Mouse (Mus musculus) intestine, postnatal 0 days (tissue): ENCODE measurements around the gene Acy3. TPM values are rescaled to one million over a fixed set of nuclear protein-coding genes. Genes with fewer than 3 reads are reported as not detected.

Source experiments
- ATAC-seq: fragments of 200-750 bp; cut with Nextera tagmentation; 2 replicates; pipeline ENCODE4 v1.8.0; 2017; ENCODE audit warnings: mild to moderate bottlenecking, moderate TSS enrichment, moderate library complexity
- H3K27ac ChIP-seq: fragments of 300-500 bp; sonication (generic); 2 replicates; pipeline ENCODE4 v1.5.1; 2014; ENCODE audit warnings: mild to moderate bottlenecking, low read depth, low read length, moderate library complexity
- H3K27me3 ChIP-seq: fragments of 300-500 bp; sonication (generic); replicated peaks from 2 replicates; pipeline ENCODE4 v1.6.1; 2014; ENCODE audit warnings: low read length, mixed read lengths; ENCODE audit not compliant: control insufficient read depth, insufficient read depth
- H3K36me3 ChIP-seq: fragments of 300-500 bp; sonication (generic); 2 replicates; pipeline ENCODE4 v1.6.1; 2014; ENCODE audit warnings: mild to moderate bottlenecking, moderate library complexity; ENCODE audit not compliant: control insufficient read depth, insufficient read depth
- H3K4me1 ChIP-seq: fragments of 300-500 bp; sonication (generic); replicated peaks from 2 replicates; pipeline ENCODE4 v1.6.1; 2014; ENCODE audit warnings: antibody characterized with exemption, low read length, mixed read lengths; ENCODE audit not compliant: control insufficient read depth, insufficient read depth
- H3K4me2 ChIP-seq: fragments of 300-500 bp; sonication (generic); replicated peaks from 2 replicates; pipeline ENCODE4 v1.6.1; 2014; ENCODE audit warnings: low read depth, mild to moderate bottlenecking, moderate library complexity
- H3K4me3 ChIP-seq: fragments of 300-500 bp; sonication (generic); 2 replicates; pipeline ENCODE4 v1.5.1; 2014; ENCODE audit warnings: low read depth, low read length
- H3K9ac ChIP-seq: fragments of 300-500 bp; sonication (generic); 2 replicates; pipeline ENCODE4 v1.6.1; 2014; ENCODE audit warnings: mild to moderate bottlenecking, low read depth, low read length
- H3K9me3 ChIP-seq: fragments of 300-500 bp; sonication (generic); 2 replicates; pipeline ENCODE4 v1.6.1; 2016; ENCODE audit warnings: mixed run types; ENCODE audit not compliant: control insufficient read depth
- CTCF ChIP-seq: sonication (generic); IDR thresholded peaks from 2 replicates; pipeline ENCODE4 v1.5.1; 2016; ENCODE audit warnings: low read depth, mild to moderate bottlenecking, control low read depth, antibody characterized with exemption, moderate library complexity
- WGBS: fragments of 180-500 bp; shearing (Covaris S2); extraction: QIAGEN DNeasy Blood & Tissue Kit; methylation state at CpG from one replicate; pipeline ENCODE4 v1.1.7; 2014; 5-methylcytosine and 5-hydroxymethylcytosine counted together
- polyA plus RNA-seq: library from polyadenylated mRNA; unstranded; fragments of >200 nt; fragmentation: Nextera tagmentation; extraction: Ambion mirVana; gene quantifications from 2 replicates; pipeline ENCODE4 v1.2.1, GENCODE M21; 2015

Acy3 gene
- polyA plus RNA-seq, 1 experiment from 2014 or later: 32.3 TPM

- Histone ChIP-seq H3K36me3 (peaks cover 30% of the 10 kb centered on the region), H3K27me3 (no peaks in the 10 kb centered on the region), H3K4me3 (peak within 1 kb of the TSS; percentile 85), H3K27ac (peak within 1 kb of the TSS; percentile 73), H3K4me1 (no peaks in the 10 kb centered on the region), H3K9me3 (no peaks in the 10 kb centered on the region), H3K9ac (peak within 1 kb of the TSS; percentile 58), H3K4me2 (peak within 1 kb of the TSS; percentile 72)
- ATAC-seq: peak; percentile 99
- TF ChIP-seq CTCF: peak; percentile 95
- WGBS: under 1% methylated on average over 45 of the region's 45 CpGs
These were observed 26.2 kb downstream of the Acy3 start, which contains the start of gene Ndufv1 for GRCm38 (mm10) chr19:4012432-4013022. TSS of gene Ndufv1 (minus strand) at chr19:4012806.

- ATAC-seq: no peak; the same call in 1 of the 2 replicates
- no peaks in the 10 kb centered on the region for H3K4me1 ChIP-seq
- peaks cover 24% of the 10 kb centered on the region for H3K36me3 ChIP-seq
- H3K4me3 ChIP-seq: peak overlapping the region; percentile 85; the same call in 1 of the 2 replicates
- no peaks in the 10 kb centered on the region for H3K27me3 ChIP-seq
- H3K27ac ChIP-seq: no peak overlapping the region
- H3K9me3 ChIP-seq: no peaks in the 10 kb centered on the region
- peak overlapping the region; percentile 72 for H3K4me2 ChIP-seq
- WGBS: 18% methylated on average over 9 of the region's 9 CpGs
- TF ChIP-seq CTCF: no peak
- no peak overlapping the region for H3K9ac ChIP-seq
These were observed 26.7 kb downstream of the Acy3 start for GRCm38 (mm10) chr19:4013066-4013465.

- no peak overlapping the region for H3K27ac ChIP-seq
- H3K9ac ChIP-seq: no peak overlapping the region
- H3K36me3 ChIP-seq: peaks cover 7% of the 10 kb centered on the region
- H3K4me2 ChIP-seq: no peak overlapping the region
- H3K4me3 ChIP-seq: no peak overlapping the region
- no peak for TF ChIP-seq CTCF
- H3K4me1 ChIP-seq: no peaks in the 10 kb centered on the region
- no peak for ATAC-seq
- no peaks in the 10 kb centered on the region for H3K27me3 ChIP-seq
- H3K9me3 ChIP-seq: no peaks in the 10 kb centered on the region
These were observed 28.4 kb downstream of the Acy3 start for GRCm38 (mm10) chr19:4014802-4015201.

- Histone ChIP-seq H3K9me3 (no peaks in the 10 kb centered on the region), H3K27ac (no peak overlapping the region), H3K36me3 (no peaks in the 10 kb centered on the region), H3K27me3 (no peaks in the 10 kb centered on the region), H3K4me3 (no peak overlapping the region), H3K4me1 (no peaks in the 10 kb centered on the region), H3K4me2 (no peak overlapping the region), H3K9ac (no peak overlapping the region)
- no peak for ATAC-seq
- TF ChIP-seq CTCF: no peak
- 69% methylated on average over 5 of the region's 5 CpGs for WGBS
These were observed 29.3 kb downstream of the Acy3 start for GRCm38 (mm10) chr19:4015635-4016034.

GRCm38 (mm10) chr19:4017921-4018587, 31.7 kb downstream of the Acy3 start:
- no peaks in the 10 kb centered on the region for H3K36me3 ChIP-seq
- H3K4me1 ChIP-seq: no peaks in the 10 kb centered on the region
- no peak overlapping the region for H3K27ac ChIP-seq
- no peaks in the 10 kb centered on the region for H3K27me3 ChIP-seq
- H3K9ac ChIP-seq: no peak overlapping the region
- no peak for TF ChIP-seq CTCF
- ATAC-seq: no peak
- WGBS: 62% methylated on average over 10 of the region's 10 CpGs
- no peaks in the 10 kb centered on the region for H3K9me3 ChIP-seq
- no peak overlapping the region for H3K4me2 ChIP-seq
- no peak overlapping the region for H3K4me3 ChIP-seq

GRCm38 (mm10) chr19:4018743-4019583, 32.6 kb downstream of the Acy3 start:
- Histone ChIP-seq H3K36me3 (no peaks in the 10 kb centered on the region), H3K4me1 (no peaks in the 10 kb centered on the region), H3K27me3 (no peaks in the 10 kb centered on the region), H3K9ac (no peak overlapping the region), H3K4me3 (no peak overlapping the region), H3K27ac (no peak overlapping the region), H3K9me3 (no peaks in the 10 kb centered on the region), H3K4me2 (no peak overlapping the region)
- TF ChIP-seq CTCF: peak; percentile 90
- WGBS: 27% methylated on average over 18 of the region's 18 CpGs
- peak; percentile 82 for ATAC-seq
